Mouse (Mus musculus) erythroblast, embryonic 14.5 days (primary cell): Measurements from ENCODE around the gene Malrd1.

Experiments
- GATA1 ChIP-seq: IDR thresholded peaks from 2 replicates; pipeline ENCODE4 v1.6.1; 2012; ENCODE audit warnings: low read length, inconsistent platforms, mixed read lengths
- TAL1 ChIP-seq: IDR thresholded peaks from 3 replicates; pipeline ENCODE4 v1.6.1; 2012; ENCODE audit warnings: low read length, inconsistent platforms, mixed read lengths

GRCm38 (mm10) chr2:16163246-16163989 is 637.1 kb downstream of the Malrd1 start:
- TF ChIP-seq GATA1 (no peak), TAL1 (no peak)
